Mouse (Mus musculus): Measurements from ENCODE around the gene Klc1.

Klc1 gene

GRCm38 (mm10) chr12:111743981-111744423 is 14.6 kb upstream of the Klc1 start:
- DNase-seq (ENCODE audit: low spot score) = no peak

DNA sequence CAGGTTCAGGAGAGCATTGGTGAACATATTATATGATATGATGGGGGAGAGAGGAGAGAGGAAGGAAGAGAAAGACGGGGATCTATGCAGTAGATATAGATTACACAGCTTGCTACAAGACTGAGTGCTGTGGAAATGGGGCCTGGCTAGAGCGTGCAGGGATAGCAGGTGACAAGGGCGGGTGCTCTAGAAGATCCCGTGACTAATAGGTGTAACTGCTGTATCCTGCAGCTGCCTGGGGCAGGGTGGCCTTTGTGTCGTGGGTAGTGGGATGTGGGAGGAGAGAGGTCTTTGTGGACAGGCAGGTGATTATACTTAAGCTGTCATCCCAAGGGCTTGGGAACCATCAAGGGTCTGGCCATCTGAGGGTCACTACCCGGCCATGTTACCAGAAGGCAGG is 13.4 kb upstream of the Klc1 start:
- no peak for DNase-seq (ENCODE audit: low spot score)

GRCm38 (mm10) chr12:111746091-111746490 is 12.6 kb upstream of the Klc1 start:
- no peak for DNase-seq (ENCODE audit: low spot score)

GRCm38 (mm10) chr12:111747421-111747820 is 11.2 kb upstream of the Klc1 start:
- no peak for DNase-seq (ENCODE audit: low spot score)

GRCm38 (mm10) chr12:111750739-111751138 is 7.9 kb upstream of the Klc1 start:
- no peak for DNase-seq (ENCODE audit: low spot score)

- no peak for DNase-seq (ENCODE audit: low spot score)
Measured at GRCm38 (mm10) chr12:111752491-111752890, 6.2 kb upstream of the Klc1 start.

DNA sequence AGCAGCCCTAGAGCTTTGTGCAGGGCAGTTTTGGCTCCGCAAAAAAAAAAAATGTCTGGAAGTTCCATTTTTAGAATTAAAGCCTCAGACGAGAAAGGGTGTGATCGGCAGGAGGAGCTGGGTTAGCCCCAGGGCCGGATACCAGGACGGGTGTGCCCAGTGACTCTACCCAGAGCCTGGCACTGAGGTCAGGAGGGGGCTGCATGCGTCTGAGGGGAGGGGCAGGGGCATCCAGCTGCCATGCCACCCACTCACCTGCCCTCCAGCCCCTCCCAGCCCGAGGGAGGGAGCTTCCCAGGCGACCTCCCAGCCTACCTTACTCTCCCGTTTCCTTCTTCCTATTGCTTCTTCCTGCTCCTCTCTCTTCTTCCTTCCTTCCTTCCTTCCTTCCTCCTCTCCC is 5.3 kb upstream of the Klc1 start:
- no peak for DNase-seq (ENCODE audit: low spot score)

DNA sequence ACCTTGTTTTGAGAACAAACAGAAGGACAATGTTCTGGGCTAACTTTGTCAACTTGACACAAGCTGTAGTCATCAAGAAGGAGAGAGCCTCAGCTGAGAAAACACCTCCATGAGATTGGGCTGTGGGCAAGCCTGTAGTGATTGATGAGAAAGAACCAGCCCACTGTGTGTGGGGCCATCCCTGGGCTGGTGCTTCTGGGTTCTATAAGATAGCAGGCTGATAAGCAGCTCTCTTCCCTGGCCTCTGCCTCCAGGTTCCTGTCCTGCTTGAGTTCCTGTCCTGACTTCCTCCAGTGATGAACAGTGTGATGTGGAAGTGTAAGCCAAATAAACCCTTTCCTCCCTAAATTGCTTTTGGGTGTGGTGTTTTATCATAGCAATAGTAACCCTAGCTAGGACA is 3.9 kb upstream of the Klc1 start:
- no peak for DNase-seq (ENCODE audit: low spot score)

DNA sequence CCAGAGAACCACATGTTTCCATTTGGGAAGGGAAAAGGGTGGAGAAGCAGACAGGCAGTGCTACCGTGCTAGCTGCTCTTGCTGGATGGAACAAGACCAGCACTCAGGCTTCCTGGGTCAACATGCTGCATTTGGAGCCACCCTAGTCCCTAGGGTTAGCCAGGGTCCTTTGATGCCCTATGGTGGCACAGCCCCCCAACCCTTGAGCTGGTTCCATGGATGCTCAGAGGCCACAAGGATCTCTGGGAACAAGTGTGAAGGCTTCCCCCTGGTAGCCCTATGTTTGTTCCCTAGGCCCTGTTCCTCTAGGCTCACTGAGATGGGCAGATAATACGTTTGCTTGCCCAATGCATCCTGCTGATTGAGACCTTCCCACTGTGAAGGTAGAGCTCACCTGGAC is 3.4 kb upstream of the Klc1 start:
- no peak for DNase-seq (ENCODE audit: low spot score)

GRCm38 (mm10) chr12:111756082-111756697 is 2.5 kb upstream of the Klc1 start:
- DNase-seq (ENCODE audit: low spot score) = no peak

- no peak for DNase-seq (ENCODE audit: low spot score)
Measured at GRCm38 (mm10) chr12:111756698-111757082, 2.0 kb upstream of the Klc1 start.

DNA sequence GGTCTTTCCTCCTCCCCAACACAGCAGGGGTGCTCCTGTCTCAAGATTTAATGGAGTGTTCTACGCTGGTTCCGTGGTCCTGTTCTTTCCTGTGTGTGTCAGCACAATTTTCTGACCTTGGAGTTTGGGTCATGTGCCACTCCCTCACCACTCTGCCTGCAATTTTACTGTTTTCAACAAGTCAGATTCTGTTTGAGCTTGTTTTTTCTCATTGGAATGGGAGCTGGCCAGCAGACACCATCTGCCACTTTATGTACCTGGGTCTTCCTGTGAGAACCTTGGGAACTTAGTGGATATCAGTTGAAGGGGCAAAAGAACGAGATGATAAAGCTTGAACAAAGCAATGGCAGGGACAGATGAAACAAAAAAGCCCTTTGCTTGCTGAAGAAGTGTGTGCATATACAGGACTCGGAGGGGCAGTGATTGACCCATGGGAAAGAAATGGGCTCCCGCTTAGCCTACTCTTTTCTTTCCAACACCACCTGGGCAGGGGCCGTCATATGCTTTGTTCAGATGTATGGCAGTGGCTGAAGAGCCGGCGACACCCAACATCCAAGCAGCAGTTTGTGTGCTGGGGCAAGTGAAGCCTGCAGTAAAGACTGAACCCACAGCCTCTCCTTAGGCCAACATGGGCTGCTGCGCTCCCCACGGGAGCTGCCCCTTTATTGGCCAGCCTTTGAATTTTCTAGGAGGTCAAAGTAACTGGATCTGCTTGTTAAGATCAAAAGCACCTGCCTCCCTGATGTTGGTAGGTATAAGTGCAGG is 906 bp upstream of the Klc1 start:
- DNase-seq (ENCODE audit: low spot score) = no peak

GRCm38 (mm10) chr12:111759176-111760061 is 770 bp downstream of the Klc1 start:
- no peak for DNase-seq (ENCODE audit: low spot score)

DNA sequence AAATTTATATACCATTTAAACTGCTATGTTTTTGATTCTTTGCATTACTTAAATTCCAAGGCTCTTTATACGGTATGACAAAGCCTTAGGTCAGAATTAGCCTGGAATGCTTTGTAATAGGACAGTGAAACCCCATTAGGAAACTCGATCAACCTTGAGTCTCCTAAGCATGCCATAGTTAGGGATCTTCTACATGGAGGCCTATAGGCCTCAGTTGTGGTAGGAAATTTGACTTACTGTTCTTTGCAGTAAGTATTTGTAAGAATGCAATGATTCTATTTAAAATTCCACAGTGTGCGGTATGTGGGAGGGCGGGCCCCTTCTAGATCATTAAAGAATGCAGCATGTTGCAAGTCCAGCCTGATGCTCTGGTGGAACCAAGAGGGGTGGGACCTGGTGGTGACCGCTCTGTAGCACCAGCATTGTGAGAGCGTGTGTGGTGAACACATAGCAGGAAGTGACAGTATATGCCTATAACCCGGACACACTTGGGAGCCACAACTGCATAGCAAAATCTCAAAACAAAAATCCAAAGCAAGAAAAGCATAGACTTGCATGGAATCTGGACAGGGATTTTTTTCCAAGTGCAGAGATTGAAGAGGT is 1.8 kb downstream of the Klc1 start:
- DNase-seq (ENCODE audit: low spot score) = no peak

DNA sequence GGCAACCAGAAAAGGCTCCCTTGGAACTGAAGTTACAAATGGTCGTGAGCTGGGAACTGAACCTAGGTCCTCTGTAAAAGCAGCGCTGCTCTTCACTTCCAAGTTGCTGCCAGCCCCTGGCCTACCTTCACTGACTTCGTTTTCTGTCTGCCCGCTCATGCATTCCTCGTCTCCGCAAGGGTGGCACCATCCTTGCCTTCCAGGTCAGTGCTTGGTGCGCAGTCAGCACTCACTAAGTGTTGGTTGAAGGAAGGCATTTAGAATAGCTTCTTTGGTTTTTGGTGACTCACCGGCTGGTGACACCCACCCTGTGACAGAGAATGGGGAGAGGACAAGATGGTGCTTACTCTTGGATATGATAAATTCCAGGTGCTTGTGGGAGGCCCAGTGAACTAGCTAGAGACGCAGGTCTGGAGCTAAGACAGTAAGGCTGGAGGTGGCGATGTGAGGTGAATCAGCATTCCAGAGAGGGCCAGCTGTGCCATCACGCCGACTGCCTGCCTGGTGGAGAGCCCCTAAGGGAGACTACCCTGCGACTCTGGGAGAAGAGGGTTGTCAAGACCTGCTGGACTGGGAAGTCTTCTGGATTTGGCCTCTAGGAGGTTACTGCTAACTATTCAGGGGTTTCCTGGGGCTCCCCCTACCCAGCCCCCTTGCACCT is 4.1 kb downstream of the Klc1 start:
- no peak for DNase-seq (ENCODE audit: low spot score)

DNA sequence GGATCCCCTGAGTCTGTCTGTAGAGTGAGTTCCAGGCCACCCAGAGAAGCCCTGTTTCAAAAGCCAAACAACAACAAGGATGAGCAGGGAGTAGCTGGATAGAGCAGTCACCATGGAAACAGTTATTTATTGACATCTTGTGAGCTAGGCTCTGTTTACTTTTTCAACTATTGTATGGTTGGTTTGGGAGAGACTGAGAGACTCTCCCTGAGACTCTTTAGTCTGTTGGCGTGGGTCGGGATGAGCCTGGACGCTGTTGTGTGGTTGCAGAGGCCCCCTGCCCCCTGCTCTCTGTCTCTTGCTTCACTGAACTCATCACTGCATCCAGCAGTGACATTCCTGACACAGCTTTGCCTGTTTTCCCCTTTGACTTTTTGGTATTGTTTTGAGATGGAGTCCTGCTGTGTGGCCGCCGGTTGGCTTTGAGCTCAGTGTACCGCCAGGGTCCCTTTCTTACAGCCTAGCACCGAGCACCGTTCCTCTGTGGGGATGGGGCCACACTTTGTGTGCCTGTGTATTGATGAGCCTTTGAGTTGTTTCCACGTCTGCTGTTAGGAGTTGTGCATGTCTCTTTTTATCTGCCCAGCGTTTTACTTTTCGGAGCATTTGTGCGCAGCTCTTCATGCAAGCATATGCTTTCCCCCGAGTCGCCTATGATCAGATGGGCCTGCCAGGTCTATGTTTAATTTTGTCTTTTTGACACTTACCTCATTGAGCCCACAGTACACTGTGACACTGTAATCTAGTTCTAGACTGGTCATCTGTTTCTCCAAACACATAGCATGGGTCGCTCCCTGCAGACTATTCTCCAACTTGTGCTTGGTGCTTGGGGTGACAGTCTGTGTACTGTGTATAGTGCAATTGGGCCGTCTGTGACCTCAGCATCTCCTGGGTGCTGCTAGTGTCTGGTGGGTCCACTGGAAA is 7.9 kb downstream of the Klc1 start:
- no peak for DNase-seq (ENCODE audit: low spot score)

DNA sequence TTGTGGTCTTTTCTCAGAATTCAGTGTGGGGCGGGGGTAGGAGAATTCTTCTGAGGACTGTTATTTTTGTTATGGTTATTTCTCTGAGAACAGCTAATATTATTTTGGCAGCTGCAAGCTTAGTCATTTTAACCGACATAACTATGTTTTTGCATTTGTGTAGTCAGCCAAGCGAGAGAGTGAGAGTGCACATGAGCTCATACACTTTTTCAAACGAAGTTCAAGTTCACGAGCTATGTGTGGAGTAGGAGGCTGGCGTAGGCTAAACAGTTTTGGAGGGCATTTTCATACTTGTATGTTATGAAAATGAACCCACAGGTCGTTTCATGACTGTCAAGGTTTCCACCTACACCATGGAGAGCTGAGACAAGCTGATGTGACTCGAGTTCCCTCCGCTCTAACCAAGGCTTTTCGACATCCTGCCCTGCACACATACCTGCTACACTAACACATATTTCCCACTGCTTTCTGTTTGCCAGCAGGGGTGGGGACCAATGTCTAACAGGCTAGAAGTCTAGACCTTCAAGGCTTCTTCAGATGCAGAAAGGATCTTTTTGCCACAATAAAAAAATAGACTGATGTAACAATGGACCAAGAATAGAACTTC is 9.8 kb downstream of the Klc1 start:
- no peak for DNase-seq (ENCODE audit: low spot score)

DNA sequence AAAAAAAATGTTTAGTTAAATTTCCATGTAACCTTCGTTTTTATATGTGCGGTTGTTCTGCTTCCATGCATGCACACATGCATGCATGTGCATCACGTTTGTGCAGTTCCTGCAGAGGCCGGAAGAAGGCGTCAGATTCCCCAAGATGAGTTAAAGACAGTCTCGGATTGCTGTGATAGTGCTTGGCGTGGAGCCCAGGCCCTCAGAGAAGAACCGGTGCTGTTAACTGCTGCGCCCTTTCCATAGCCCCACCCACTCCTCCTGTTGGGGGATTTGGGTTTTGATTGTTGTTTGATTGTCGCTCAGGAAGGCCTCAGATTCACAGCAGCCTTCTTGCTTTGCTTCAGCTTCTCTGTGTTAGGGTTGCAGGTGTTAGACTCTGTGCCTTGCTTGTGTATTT is 10.7 kb downstream of the Klc1 start:
- DNase-seq (ENCODE audit: low spot score) = no peak

GRCm38 (mm10) chr12:111769816-111770577 is 11.3 kb downstream of the Klc1 start:
- no peak for DNase-seq (ENCODE audit: low spot score)

GRCm38 (mm10) chr12:111770651-111771050 is 12.0 kb downstream of the Klc1 start:
- no peak for DNase-seq (ENCODE audit: low spot score)
